Mouse (Mus musculus) heart, embryonic 16.5 days (tissue): ENCODE data around the gene Cmah. TPM values are rescaled to one million over a fixed set of nuclear protein-coding genes. Genes with fewer than 3 reads are reported as not detected.

ENCODE experiments used
- ATAC-seq: fragments of 200-750 bp; cut with Nextera tagmentation; replicated peaks from 2 replicates; pipeline ENCODE4 v1.8.0; 2017; ENCODE audit warnings: moderate number of reproducible peaks; ENCODE audit not compliant: insufficient read depth, low FRiP score; ENCODE audit errors: extremely low read depth
- H3K27ac ChIP-seq: fragments of 300-500 bp; sonication (generic); 2 replicates; pipeline ENCODE4 v1.5.1; 2014; ENCODE audit warnings: mild to moderate bottlenecking, low read length, control low read depth, moderate library complexity
- H3K27me3 ChIP-seq: fragments of 300-500 bp; sonication (generic); 2 replicates; pipeline ENCODE4 v1.6.1; 2014; ENCODE audit warnings: low read length, mixed read lengths; ENCODE audit not compliant: control insufficient read depth, insufficient read depth
- H3K36me3 ChIP-seq: fragments of 300-500 bp; sonication (generic); 2 replicates; pipeline ENCODE4 v1.6.1; 2014; ENCODE audit not compliant: control insufficient read depth, insufficient read depth
- H3K4me1 ChIP-seq: fragments of 300-500 bp; sonication (generic); 2 replicates; pipeline ENCODE4 v1.6.1; 2014; ENCODE audit warnings: low read length, mixed read lengths; ENCODE audit not compliant: control insufficient read depth, insufficient read depth
- H3K4me2 ChIP-seq: fragments of 300-500 bp; sonication (generic); 2 replicates; pipeline ENCODE4 v1.6.1; 2014; ENCODE audit warnings: low read depth, mild to moderate bottlenecking, control low read depth, low read length
- H3K4me3 ChIP-seq: fragments of 300-500 bp; sonication (generic); 2 replicates; pipeline ENCODE4 v1.5.1; 2014; ENCODE audit warnings: mild to moderate bottlenecking, control low read depth, low read length
- H3K9ac ChIP-seq: fragments of 300-500 bp; sonication (generic); 2 replicates; pipeline ENCODE4 v1.6.1; 2014; ENCODE audit warnings: low read length, control low read depth
- H3K9me3 ChIP-seq: fragments of 300-500 bp; sonication (generic); replicated peaks from 2 replicates; pipeline ENCODE4 v1.6.1; 2016; ENCODE audit warnings: low read length; ENCODE audit not compliant: control insufficient read depth
- WGBS: fragments of 180-500 bp; shearing (Covaris S2); extraction: QIAGEN DNeasy Blood & Tissue Kit; methylation state at CpG from one replicate; pipeline ENCODE4 v1.1.7; 2014; 5-methylcytosine and 5-hydroxymethylcytosine counted together
- polyA plus RNA-seq: library from polyadenylated mRNA; unstranded; fragments of >200 nt; fragmentation: Nextera tagmentation; extraction: Ambion mirVana; gene quantifications from 2 replicates; pipeline ENCODE4 v1.2.1, GENCODE M21; 2015

Gene Cmah
- polyA plus RNA-seq, 1 experiment from 2014 or later = 2.2 TPM

DNA sequence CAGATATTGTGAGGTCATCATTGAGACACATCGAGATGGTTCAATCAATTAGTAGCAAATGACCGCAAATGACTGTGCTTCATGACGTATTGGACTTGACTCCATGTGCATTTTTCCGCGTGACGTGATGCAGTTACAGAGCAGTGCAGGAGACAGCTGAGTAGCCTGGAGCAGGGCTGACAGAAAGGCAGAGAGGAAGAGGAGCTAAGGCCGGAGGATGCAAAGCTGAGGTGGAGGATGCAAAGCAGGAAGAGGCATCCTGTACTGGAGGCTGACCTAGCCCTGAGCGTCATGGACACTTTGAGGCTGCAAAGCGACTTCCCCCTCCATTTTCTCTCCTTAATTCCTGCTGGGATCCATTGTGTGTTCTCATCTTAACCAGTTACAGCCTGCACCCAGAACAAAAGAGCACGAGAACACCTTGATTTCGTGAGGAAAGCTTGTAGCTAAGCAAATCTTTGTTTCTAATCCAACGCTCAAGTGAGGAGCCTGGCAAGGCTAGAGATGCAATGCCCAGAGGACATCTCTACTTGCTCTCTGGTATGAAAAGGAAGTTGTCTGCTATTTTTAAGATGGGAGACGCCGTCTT, 184.8 kb downstream of the Cmah start:
- H3K4me3 ChIP-seq = no peak overlapping the region
- H3K27ac ChIP-seq = no peak overlapping the region
- no peak overlapping the region for H3K4me2 ChIP-seq
- no peak overlapping the region for H3K9ac ChIP-seq
- no peaks in the 10 kb centered on the region for H3K36me3 ChIP-seq
- no peaks in the 10 kb centered on the region for H3K27me3 ChIP-seq
- H3K4me1 ChIP-seq = peaks cover 2% of the 10 kb centered on the region; the same call in 1 of the 2 replicates
- H3K9me3 ChIP-seq = no peaks in the 10 kb centered on the region
- 78% methylated on average over 14 of the region's 14 CpGs for WGBS
- ATAC-seq = no peak

DNA sequence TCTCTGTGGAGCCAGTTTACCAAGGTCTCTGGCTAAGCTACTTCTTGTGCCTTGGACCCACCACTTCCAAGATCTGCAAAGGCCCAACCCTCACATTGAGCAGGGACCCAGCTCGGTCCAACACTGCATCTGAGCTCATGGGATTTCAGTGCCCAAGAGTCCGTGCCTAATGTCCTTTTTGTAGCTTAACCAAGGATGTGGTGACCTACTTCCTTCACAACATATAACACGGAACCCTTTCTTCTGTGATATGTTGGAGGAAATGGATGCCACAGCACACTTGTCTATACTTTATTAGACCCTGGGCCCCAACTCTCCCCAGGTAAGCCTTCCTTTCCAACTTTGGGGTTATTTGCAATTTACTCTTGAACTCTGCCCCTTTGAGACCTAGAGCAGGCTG, 186.5 kb downstream of the Cmah start:
- Histone ChIP-seq H3K4me3 (no peak overlapping the region), H3K9ac (no peak overlapping the region), H3K27ac (no peak overlapping the region), H3K4me1 (0 out of 2 replicates have a peak, but pooled peaks cover 2% of the 10 kb centered on the region), H3K9me3 (no peaks in the 10 kb centered on the region), H3K4me2 (no peak overlapping the region), H3K36me3 (no peaks in the 10 kb centered on the region), H3K27me3 (no peaks in the 10 kb centered on the region)
- 89% methylated on average over 3 of the region's 3 CpGs for WGBS
- ATAC-seq = no peak

DNA sequence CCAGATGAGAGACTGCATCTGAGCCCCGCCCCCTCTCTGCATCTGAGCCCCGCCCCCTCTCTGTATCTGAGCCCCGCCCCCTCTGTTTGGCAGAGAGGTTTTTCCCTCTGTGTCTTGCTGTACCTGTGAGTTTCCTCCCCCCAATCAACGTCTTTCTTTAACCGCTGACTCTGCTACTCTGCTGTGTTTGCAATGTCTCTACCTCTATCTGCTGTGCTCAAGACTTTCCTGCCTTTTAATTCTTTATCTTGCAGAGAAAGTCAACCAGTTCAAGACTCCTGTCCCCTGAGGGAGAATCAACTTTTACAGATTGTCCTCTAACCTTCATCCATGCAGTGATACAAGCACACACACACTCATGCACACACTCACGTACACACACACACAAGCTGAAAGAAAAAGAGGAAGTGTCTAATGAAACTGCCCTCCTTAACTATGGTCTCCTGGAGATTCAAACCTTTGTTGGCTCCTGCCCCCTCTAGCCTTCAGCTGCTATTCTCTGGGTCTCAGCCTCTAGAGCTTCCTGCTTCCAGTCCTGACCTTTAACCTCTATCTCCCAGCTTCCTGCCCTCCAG, 188.0 kb downstream of the Cmah start:
- ATAC-seq = no peak
- Histone ChIP-seq H3K27me3 (no peaks in the 10 kb centered on the region), H3K9me3 (no peaks in the 10 kb centered on the region), H3K27ac (no peak overlapping the region), H3K4me1 (peaks cover 9% of the 10 kb centered on the region), H3K4me3 (no peak overlapping the region), H3K9ac (no peak overlapping the region), H3K36me3 (no peaks in the 10 kb centered on the region), H3K4me2 (no peak overlapping the region)
- WGBS = 57% methylated on average over 6 of the region's 6 CpGs

DNA sequence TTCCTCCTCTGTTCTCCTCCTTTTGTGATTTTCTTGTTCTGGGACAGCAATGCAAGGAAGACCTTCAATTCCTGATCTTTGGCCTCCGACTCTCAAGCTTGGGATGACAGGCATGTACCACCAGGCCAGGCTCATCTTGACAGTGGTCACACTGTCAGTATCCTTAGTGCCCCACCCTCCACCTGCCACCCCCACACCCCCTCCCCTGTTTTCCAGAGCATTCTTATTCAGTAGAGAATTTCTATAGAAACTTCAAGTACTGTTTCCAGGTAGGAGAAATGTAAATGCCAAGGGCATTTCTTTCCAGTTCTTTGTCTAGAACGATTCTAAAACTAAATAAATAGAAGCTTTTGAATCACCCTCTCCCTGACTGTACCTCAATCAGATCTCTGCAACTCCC, 190.6 kb downstream of the Cmah start:
- no peaks in the 10 kb centered on the region for H3K9me3 ChIP-seq
- no peak overlapping the region for H3K4me2 ChIP-seq
- no peak overlapping the region for H3K4me3 ChIP-seq
- ATAC-seq = no peak
- H3K36me3 ChIP-seq = no peaks in the 10 kb centered on the region
- H3K27ac ChIP-seq = no peak overlapping the region
- H3K27me3 ChIP-seq = no peaks in the 10 kb centered on the region
- H3K4me1 ChIP-seq = peaks cover 19% of the 10 kb centered on the region
- 72% methylated on average over 2 of the region's 2 CpGs for WGBS
- no peak overlapping the region for H3K9ac ChIP-seq

DNA sequence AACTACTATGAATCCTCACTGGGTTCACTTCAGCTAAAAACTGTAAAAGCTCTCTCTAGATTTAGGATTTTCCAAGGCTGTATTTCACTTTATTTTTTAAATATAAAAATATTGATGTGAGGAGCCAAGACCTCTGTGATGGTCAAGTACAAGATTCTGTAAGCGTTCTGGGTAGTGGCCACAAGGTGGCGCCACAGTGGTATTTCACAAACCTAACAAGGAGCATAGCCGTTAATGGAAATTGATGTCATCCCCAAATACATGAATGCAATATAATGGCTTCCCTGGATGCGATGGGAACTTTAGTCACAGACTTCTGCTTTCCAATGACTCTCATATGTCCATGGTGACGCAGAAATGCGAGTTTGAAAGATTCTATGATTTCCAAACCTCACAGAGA, 191.7 kb downstream of the Cmah start:
- H3K4me1 ChIP-seq = peaks cover 19% of the 10 kb centered on the region
- no peaks in the 10 kb centered on the region for H3K9me3 ChIP-seq
- peak overlapping the region; percentile 7; the same call in 1 of the 2 replicates for H3K9ac ChIP-seq
- no peaks in the 10 kb centered on the region for H3K36me3 ChIP-seq
- 42% methylated on average over 6 of the region's 6 CpGs for WGBS
- H3K4me3 ChIP-seq = no peak overlapping the region
- ATAC-seq = no peak
- H3K27me3 ChIP-seq = no peaks in the 10 kb centered on the region
- H3K27ac ChIP-seq = no peak overlapping the region
- H3K4me2 ChIP-seq = no peak overlapping the region

DNA sequence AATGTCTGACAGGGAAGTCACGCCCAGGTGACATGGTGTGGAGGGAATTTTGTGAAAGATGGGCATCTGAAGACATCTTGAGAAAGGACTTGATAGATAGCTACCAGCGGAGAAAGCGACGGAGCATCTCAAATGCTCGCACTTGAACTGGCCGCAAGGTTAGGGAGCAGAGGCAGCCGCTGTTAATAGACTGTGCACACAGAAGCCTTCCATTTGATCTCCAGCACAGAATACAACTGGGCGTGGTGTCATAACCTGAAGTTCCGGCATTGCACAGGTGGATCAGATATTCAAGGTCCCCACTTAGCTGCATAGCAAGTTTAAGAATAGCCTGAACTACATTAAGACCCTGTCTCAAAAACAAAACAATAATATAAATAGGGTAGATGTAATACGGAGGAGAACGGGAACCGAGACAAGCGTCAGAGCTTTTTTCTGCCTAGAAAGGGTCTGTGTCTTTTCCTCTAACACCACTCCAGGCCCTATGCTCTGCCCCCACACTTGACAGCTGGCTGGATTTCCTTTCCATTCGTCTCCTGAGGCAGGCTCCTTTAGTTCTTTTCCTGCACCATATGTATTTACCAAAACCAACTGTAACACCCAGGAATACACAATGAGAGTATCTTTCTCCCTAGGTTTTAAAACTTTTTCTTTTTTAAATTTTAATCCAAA, 192.9 kb downstream of the Cmah start:
- H3K4me2 ChIP-seq = peak overlapping the region; percentile 21; the same call in 1 of the 2 replicates

DNA sequence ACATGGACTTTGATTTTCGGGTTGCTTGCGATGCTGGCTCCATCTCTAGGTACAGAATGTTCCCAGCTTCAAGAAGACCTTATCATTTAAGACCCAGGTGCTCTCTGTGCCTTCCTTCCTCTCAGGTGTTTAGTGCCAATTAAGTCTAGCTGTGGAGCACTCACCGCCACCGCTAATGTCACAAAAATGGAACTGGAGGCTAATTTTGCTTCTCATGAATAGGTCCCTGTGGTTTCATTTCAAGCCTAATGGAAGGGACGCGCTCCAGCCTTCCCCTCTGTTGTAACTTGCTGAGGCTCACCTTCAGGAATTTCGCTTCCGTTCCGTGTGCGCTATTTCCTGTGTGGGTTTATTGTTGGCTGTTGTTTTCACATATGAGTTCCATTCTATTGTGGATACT, 193.6 kb downstream of the Cmah start:
- Histone ChIP-seq H3K4me1 (peaks cover 28% of the 10 kb centered on the region), H3K27ac (peak overlapping the region; percentile 46), H3K4me2 (no peak overlapping the region), H3K36me3 (no peaks in the 10 kb centered on the region), H3K4me3 (no peak overlapping the region), H3K9me3 (no peaks in the 10 kb centered on the region), H3K27me3 (no peaks in the 10 kb centered on the region), H3K9ac (no peak overlapping the region)
- 84% methylated on average over 10 of the region's 10 CpGs for WGBS
- no peak for ATAC-seq

More for the DNA sequence above, 192.9 kb downstream of the Cmah start:
- H3K4me1 ChIP-seq = peaks cover 26% of the 10 kb centered on the region
- no peaks in the 10 kb centered on the region for H3K27me3 ChIP-seq
- WGBS = 56% methylated on average over 14 of the region's 14 CpGs
- no peak for ATAC-seq
- no peak overlapping the region for H3K4me3 ChIP-seq
- H3K9me3 ChIP-seq = no peaks in the 10 kb centered on the region
- H3K36me3 ChIP-seq = no peaks in the 10 kb centered on the region
- H3K9ac ChIP-seq = no peak overlapping the region; the same call in 1 of the 2 replicates
- peak overlapping the region; percentile 24 for H3K27ac ChIP-seq

DNA sequence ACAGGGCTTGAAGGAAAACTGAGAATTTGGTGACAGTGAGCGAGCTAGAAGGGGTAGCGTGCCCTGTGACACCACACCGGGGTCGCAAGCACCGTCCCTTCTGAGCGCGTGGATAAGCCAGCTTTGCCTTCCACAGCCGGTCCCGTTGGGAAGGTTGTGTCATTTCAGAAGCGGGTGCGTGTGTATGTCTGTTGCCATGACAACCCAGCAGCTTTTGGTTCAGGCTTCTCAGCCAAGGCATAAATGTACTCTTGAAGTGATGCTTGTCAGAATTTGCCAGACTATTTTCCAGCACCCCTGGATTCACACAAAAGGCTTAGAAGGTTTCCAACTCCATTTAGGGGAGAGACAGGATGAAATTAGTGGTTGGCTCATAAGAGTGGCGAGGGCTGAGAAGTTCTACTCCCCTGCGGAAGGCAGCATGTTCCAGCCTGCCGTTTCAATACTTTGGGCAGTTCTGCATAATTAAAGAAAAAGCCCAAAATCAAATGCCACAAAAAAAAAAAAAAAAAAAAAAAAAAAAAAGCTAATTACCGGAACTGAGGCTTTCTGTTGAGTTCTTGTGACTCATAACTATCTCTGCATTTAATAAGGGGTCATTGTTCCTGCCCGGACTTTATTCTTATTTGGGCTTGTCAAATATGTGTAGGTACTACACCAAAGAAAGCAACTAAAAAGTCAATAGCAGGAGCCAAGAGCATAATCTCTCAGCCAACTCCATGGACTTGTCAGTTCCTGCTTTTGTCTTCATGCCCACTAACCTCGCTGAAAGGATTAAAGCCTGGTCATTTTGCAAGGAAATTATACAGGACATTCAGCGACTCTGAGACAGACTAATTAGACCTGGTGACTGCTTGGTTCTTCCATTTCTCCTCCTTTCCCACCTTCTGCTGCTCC, 194.5 kb downstream of the Cmah start:
- WGBS = 59% methylated on average over 18 of the region's 18 CpGs
- H3K36me3 ChIP-seq = no peaks in the 10 kb centered on the region
- H3K9me3 ChIP-seq = no peaks in the 10 kb centered on the region
- no peak overlapping the region for H3K4me2 ChIP-seq
- ATAC-seq = no peak
- no peaks in the 10 kb centered on the region for H3K27me3 ChIP-seq
- H3K4me1 ChIP-seq = peaks cover 29% of the 10 kb centered on the region
- no peak overlapping the region for H3K4me3 ChIP-seq
- no peak overlapping the region for H3K9ac ChIP-seq
- H3K27ac ChIP-seq = peak overlapping the region; percentile 1; the same call in 1 of the 2 replicates
